Mouse (Mus musculus) heart, postnatal 14 days (tissue): Measurements from ENCODE around the gene Gpi1. TPM values are rescaled to one million over a fixed set of nuclear protein-coding genes. Genes with fewer than 3 reads are reported as not detected.
"Not testable (repeated sequence)": the region's sequence is repeated elsewhere in the genome, so short reads cannot be mapped to it uniquely, and the experiment has no call there.

Experiments
- DNase-seq, 2 experiments: peaks; one replicate each; pipeline ENCODE4 v3.0.0; 2021 to 2022
- intact Hi-C: fragments of 180-260 bp; cut with DNase I; formaldehyde crosslinking; loops from one replicate; pipeline ENCODE4 v1.15.1; 2025
- total RNA-seq, 2 experiments: library from RNA; stranded (reverse); gene quantifications; 2 replicates each; pipeline ENCODE4 v1.2.3; 2021

Gpi1 gene
- total RNA-seq, 2 experiments from 2014 or later: 507 to 526 TPM

GRCm38 (mm10) chr7:34196132-34197128 is 33.7 kb downstream of the Gpi1 start, which contains the start of gene Pdcd2l:
TSS of gene Pdcd2l (minus strand) at chr7:34196661.
- peak; percentile 91 to 95 for DNase-seq
- intact Hi-C loops: loop anchor here (5.0 kb wide), 1 partner anchor 36 kb away; the partner anchor contains the start of gene Gpi1

- intact Hi-C loops: loop anchor here (5.0 kb wide), 1 partner anchor 37 kb away; the partner anchor contains the start of gene Gpi1
These were observed 34.5 kb downstream of the Gpi1 start for GRCm38 (mm10) chr7:34195632-34196031.

GRCm38 (mm10) chr7:34192825-34193224 is 37.3 kb downstream of the Gpi1 start:
- intact Hi-C loops: loop anchor here (5.0 kb wide), 1 partner anchor 211 kb away; no protein-coding TSS in a partner anchor
- DNase-seq: no peak

More at GRCm38 (mm10) chr7:34195632-34196031, 34.5 kb downstream of the Gpi1 start:
- no peak for DNase-seq

DNA sequence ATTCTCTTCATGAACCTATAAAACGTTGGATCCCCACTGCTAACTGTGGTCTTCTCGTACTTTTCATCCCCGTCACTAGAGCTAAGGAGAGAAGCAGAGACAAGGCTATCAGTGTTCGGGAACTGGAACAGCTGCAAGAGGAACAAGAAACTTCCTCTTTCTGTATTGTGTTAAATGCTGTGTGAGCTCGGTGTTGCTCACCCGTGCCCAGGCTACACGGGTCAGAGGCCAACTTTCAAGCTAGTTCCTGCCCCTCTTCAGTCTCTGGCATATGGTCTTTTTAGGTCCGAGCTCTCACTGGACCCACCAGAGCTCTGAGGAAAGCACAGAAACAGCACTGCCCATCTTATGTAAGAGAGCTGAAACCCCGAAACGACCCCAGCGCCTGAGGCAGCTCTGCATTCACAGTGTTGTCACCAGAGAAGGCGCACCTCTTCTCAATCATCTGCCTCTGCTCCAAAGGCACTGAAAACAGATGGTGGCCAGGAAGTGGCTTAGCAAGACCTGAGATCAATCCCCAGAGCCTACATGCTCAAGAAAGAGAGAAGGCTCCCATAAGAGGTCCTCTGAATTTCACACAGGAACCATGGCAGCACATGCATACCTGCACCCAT is 40.7 kb downstream of the Gpi1 start:
- intact Hi-C loops: no loop called here
- no peak for DNase-seq

DNA sequence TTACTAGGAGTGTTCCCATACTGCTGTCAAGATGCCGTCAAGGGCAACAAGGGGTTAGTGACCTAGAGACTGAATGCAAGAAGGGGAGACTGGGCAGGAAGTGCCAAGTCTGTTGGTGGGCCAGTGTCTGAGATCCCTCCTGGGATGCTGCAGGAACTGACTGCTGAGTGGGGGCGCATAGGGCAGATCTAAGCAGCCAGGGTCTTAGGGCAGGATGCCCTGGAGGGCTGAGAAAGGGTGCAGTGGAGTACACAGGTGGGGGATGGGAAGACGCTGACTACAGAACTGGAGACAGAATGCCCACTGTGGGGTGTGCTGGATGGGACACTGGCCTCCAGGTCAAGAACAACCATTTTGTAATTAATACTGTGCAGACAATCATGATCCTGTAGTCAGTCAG is 46.3 kb downstream of the Gpi1 start:
- no peak for DNase-seq
- intact Hi-C loops: no loop called here

DNA sequence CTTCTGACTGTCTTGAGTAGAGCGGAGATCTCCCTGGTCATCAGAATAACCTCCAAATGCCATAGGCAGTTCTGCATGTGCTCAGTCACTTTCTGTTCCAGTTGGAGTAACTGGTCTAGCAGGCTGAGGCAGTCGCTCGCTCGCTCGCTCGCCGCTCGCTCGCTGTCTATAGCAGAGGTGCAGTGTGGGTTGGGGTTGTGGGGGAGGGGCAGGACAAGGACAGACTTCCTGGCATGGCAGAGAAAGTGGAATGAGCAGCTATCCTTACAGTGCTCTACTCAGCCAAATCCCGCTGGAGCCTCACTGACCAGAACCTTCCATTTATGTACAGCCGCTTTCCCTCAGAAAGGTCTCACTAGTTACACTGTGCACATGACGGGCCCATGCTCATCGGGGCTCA is 46.8 kb downstream of the Gpi1 start:
- intact Hi-C loops: no loop called here

GRCm38 (mm10) chr7:34176241-34176640 is 53.9 kb downstream of the Gpi1 start:
- intact Hi-C loops, DNase-seq: not testable (repeated sequence)

More for the DNA sequence above, 46.8 kb downstream of the Gpi1 start:
- DNase-seq: no peak

DNA sequence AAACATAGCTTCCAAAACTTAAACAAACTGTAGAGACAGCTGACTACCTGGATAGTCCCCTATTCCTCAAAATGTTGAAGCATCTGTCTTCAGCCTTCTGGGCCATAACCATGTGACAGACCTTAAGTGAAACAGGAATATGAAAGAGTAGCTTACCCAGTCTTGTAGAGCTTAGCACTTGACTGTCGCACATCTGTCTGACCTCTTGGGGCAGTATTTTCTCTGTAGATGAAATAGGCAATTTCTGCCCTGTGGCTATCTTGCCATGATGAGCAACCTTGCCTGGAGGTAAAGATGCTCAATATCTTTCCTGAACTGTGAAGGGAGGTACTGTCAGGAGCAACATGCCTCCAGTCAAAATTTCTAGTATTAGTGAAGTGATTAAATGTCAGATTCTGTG is 57.9 kb downstream of the Gpi1 start:
- no peak for DNase-seq
- intact Hi-C loops: no loop called here

DNA sequence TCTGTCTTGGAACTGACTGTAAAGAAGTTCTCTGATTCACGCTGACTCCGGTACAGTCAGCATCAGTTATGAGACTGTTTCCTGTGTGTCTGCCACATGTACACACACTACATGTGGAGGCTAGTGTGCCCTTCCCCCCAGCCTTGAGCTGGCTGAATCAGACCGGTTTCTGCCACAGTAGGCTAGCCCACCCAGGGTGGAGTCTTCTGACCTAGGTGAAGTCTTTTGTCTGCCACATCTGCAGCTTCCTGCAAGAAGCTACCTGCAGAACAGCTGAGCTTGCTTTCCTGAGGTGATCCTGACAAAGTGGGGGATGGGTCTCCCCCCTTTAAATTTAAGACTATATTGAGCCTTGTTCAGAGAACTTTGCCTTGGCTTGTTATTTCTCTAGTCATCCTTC is 60.7 kb downstream of the Gpi1 start, which contains the start of gene Uba2:
TSS of gene Uba2 (minus strand) at position 146 of the 400 bp plus-strand sequence.
- intact Hi-C loops: no loop called here
- no peak for DNase-seq

DNA sequence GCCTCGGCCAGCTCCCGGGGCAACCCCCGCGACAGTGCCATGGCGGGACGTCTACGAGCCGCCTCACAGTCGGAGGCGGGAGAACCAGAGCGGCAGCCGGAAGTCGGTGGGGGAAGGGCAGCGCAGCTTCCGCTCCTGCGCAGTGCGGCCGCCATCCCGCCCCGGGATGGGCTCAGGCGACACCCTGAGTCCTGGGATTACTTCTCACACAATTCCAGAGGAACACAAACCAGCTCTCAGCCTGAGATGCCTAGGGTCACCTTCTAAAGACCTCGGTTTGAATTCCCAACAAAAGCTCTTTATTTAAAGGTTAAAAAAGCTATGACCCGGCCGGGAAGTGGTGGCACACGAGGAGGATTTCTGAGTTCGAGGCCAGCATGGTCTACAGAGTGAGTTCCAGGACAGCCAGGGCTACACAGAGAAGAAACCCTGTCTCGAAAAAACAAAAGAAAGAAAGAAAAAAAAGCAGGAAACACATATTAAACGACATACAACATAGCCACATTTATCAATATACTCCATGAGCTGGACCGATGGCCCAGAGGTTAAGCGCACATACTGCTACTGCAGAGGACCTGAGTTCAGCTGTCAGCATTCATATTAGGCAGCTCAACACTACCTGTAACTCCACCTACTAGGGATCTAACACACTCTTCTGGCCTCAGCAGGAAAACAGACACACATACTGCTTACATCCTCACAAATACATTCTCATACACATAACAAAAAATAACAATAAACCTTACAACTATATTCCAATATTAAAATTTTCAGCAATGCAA is 61.5 kb downstream of the Gpi1 start:
- intact Hi-C loops: no loop called here
- peak; percentile 93 to 96 for DNase-seq

DNA sequence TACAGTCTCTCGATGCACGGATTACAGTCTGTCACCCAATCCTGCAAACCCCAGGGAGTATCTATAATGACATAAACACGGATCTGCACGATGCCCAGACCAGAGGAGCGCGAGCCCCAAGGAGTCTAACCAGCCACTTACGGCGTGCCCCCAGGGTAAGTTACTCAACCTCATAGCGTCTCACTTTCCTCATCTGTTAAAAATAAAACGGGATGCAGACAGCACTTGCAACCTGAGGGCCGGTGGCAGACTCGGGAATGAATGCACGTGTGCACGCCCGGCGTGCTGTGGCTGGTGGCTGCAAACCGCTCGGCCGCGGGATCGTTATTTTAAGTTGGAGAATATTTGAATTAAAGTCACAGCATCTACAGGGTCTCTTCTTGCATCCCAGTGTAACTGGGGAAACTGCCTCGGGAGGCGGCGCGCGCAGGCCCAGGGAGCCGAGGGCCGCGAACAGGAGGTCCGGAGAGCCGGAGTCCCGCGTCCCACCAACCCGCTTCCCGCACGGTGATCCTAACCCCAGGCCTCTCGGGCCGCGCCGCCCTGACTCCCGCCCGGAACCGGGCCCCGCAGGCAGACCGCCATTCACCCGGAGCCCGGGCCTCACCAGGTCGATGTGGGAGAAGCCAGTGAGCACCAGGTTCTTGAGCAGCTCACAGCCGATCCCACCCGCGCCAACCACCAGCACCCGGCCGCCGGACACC is 62.2 kb downstream of the Gpi1 start:
- peak in 1 of 2 experiments; percentile 7 for DNase-seq
- intact Hi-C loops: no loop called here

GRCm38 (mm10) chr7:34166850-34167249 is 63.3 kb downstream of the Gpi1 start:
- intact Hi-C loops: no loop called here
- peak in 1 of 2 experiments; percentile 19 for DNase-seq

DNA sequence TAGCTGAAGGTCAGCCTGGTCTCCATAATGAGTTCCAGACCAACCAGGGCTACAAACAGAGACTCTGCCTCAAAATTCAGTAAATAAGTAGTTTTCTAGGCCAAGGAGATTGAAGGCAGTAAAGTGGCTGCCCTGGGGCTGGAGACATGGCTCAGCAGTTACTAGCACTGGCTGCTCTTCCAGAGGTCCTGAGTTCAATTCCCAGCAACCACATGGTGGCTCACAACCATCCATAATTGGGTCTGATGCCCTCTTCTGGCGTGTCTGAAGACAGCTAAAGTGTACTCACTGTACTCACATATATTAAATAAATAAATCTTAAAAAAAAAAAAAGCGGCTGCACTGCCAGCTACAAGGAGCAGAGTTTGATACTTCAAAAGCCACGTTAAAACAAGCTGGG is 64.1 kb downstream of the Gpi1 start:
- intact Hi-C loops: no loop called here
- no peak for DNase-seq

DNA sequence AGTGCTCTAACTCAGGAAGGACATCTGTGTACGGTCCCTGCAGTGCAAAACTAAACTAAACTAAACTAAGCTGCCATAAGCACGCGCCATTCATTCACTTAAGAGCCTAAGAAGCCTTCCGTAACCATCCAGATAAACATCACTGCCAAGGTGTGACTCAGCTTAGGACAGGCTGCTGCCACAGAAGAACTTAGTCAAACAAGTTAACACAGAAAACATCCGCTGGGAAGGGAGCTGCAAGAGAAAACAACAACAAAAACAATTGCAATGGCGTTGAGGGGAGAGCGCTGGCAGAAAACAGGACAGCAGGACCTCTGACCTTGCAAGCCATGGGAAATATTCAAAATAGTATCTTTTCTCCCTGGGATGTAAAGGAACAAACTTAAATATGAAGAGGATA is 65.5 kb downstream of the Gpi1 start:
- no peak for DNase-seq
- intact Hi-C loops: no loop called here

DNA sequence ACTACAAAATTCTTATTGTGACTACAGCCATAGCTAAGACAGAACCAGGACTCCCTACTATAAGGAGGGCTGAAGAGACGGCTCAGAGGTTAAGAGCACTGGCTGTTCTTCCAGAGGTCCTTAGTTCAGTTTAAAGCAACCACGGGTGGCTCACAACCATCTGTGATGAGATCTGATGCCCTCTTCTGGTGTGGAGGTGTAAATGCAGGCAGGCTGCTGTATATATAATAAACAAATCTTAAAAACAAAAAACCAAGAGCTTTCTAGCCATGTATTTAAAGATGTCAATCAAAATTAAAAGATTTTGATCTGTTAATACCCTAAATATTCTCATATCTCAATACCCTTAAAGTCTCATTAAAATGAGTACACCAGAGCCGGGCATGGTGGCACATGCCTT is 71.0 kb downstream of the Gpi1 start:
- DNase-seq: no peak
- intact Hi-C loops: no loop called here

DNA sequence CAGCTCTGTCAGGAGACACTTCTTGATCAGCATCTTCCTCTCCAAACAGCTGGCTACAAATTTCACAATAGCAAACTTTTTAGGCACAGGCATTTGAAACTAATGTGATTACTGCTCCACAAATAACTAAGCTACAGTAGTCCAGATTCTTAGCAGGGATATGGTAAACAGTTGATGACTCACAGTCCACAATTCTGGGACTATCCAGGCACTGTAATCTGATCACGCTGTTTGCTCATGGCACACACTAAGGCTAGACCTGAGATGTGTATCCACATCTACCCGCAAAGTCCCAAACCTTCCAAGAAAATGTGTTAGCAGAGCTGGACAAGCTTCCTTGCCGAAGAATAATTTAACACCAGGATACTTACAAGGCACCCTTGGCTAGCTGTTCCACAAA is 72.1 kb downstream of the Gpi1 start:
- DNase-seq: no peak
- intact Hi-C loops: no loop called here
